Mouse (Mus musculus): ENCODE measurements around the gene Rapgef5. TPM values are rescaled to one million over a fixed set of nuclear protein-coding genes. Genes with fewer than 3 reads are reported as not detected.

The Rapgef5 gene
- polyA plus RNA-seq, 1 experiment: 0.04 TPM

DNA sequence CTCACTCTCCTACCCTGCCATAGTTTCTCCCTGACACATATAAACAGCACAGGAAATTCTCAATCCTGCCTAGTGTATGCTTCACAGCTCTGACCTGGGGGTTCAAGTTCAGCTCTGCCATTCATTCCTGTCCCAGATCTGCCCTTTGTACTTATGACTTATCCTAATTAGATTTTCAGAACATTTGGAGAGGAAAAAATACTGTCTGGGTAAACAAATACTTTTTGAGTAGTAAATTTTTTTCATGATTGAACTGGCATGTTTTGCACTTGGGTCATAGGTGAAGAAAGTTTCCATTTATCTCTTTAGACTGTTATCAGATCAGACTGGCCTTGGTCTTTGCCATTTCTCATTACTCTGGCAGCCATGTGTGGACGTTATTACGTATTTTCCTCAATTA, 72.9 kb downstream of the Rapgef5 start:
- no peaks in the 10 kb centered on the region for H3K79me3 ChIP-seq (ENCODE audit: low read depth)
- TF ChIP-seq FOSL1 (IDR thresholded peaks at IDR 0.05; ENCODE audit: insufficient read depth, low read length, poor library complexity, severe bottlenecking): no peak
- TF ChIP-seq MAX (IDR thresholded peaks at IDR 0.05): no peak
- no peak for TF ChIP-seq CTCF (IDR thresholded peaks at IDR 0.05; ENCODE audit: control insufficient read depth, insufficient read depth, insufficient read length)
- TF ChIP-seq CEBPB (IDR thresholded peaks at IDR 0.05; ENCODE audit: low read depth): no peak
- TF ChIP-seq MYOG (IDR thresholded peaks at IDR 0.05; ENCODE audit: control insufficient read depth, extremely low read depth, insufficient read length): no peak
- TF ChIP-seq USF1 (IDR thresholded peaks at IDR 0.05; ENCODE audit: low read depth): no peak
- TF ChIP-seq MYOD1 (IDR thresholded peaks at IDR 0.05; ENCODE audit: control insufficient read depth, insufficient read length, low read depth): no peak
- H3K4me3 ChIP-seq (ENCODE audit: insufficient read depth, poor library complexity, severe bottlenecking): no peak overlapping the region
- no peak overlapping the region for H3ac ChIP-seq (ENCODE audit: control insufficient read depth, insufficient read length, low read depth)
- H3K36me3 ChIP-seq (ENCODE audit: control insufficient read depth, insufficient read depth): no peaks in the 10 kb centered on the region
- H3K27me3 ChIP-seq (ENCODE audit: control insufficient read depth, insufficient read depth, insufficient read length): no peaks in the 10 kb centered on the region
- no peaks in the 10 kb centered on the region for H3K79me2 ChIP-seq (ENCODE audit: control insufficient read depth, insufficient read depth)

DNA sequence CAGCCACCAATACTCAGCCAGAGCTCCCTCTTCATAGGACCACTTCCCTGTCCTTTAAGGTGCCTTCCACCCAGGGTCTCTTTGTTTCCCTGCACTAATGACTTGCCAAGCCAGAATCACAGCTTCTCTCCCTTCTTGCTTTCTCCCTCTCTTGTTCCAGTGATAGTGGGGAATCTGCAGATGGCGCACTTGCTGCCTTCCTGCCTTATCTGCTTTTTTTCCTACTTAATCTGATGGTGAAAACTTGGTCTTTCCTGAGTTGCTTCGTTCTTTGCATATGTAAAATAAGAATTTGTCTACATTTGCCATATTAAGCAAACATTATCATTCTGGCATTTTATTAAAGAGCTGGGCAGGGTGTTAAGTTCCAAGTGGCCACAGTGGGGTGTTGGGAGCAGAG, 75.7 kb downstream of the Rapgef5 start:
- Histone ChIP-seq H3K36me3 (ENCODE audit: control insufficient read depth, insufficient read depth) (no peaks in the 10 kb centered on the region), H3ac (ENCODE audit: control insufficient read depth, insufficient read length, low read depth) (no peak overlapping the region), H3K79me2 (ENCODE audit: control insufficient read depth, insufficient read depth) (no peaks in the 10 kb centered on the region), H3K4me3 (ENCODE audit: insufficient read depth, poor library complexity, severe bottlenecking) (no peak overlapping the region), H3K79me3 (ENCODE audit: low read depth) (no peaks in the 10 kb centered on the region), H3K27me3 (ENCODE audit: control insufficient read depth, insufficient read depth, insufficient read length) (no peaks in the 10 kb centered on the region)
- TF ChIP-seq USF1 (IDR thresholded peaks at IDR 0.05; ENCODE audit: low read depth) (no peak), MAX (IDR thresholded peaks at IDR 0.05) (no peak), FOSL1 (IDR thresholded peaks at IDR 0.05; ENCODE audit: insufficient read depth, low read length, poor library complexity, severe bottlenecking) (no peak), MYOG (IDR thresholded peaks at IDR 0.05; ENCODE audit: control insufficient read depth, extremely low read depth, insufficient read length) (no peak), CTCF (IDR thresholded peaks at IDR 0.05; ENCODE audit: control insufficient read depth, insufficient read depth, insufficient read length) (no peak), CEBPB (IDR thresholded peaks at IDR 0.05; ENCODE audit: low read depth) (no peak), MYOD1 (IDR thresholded peaks at IDR 0.05; ENCODE audit: control insufficient read depth, insufficient read length, low read depth) (no peak)

DNA sequence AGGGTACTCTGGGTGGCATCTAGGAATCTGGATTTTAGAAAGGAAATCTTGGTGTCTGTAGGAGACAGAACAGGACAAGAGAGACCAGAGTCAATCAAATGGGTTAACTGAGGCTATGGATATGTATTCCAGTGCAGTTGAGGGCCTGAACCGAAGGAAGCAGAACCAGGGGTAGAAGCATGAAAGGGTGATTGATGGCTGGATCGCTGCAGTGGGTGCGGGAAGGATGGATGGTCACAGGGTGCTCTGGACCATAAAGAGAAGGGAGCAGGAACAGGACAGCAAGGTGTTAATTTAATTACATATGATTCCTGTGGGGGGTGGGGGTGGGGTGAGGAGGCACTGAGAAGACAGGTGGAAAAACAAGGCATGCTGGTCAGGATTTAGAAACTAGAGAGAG, 76.3 kb downstream of the Rapgef5 start:
- Histone ChIP-seq H3K36me3 (ENCODE audit: control insufficient read depth, insufficient read depth) (no peaks in the 10 kb centered on the region), H3K79me3 (ENCODE audit: low read depth) (no peaks in the 10 kb centered on the region), H3K79me2 (ENCODE audit: control insufficient read depth, insufficient read depth) (no peaks in the 10 kb centered on the region), H3K4me3 (ENCODE audit: insufficient read depth, poor library complexity, severe bottlenecking) (no peak overlapping the region), H3K27me3 (ENCODE audit: control insufficient read depth, insufficient read depth, insufficient read length) (no peaks in the 10 kb centered on the region), H3ac (ENCODE audit: control insufficient read depth, insufficient read length, low read depth) (no peak overlapping the region)
- no peak for TF ChIP-seq FOSL1 (IDR thresholded peaks at IDR 0.05; ENCODE audit: insufficient read depth, low read length, poor library complexity, severe bottlenecking)
- TF ChIP-seq CEBPB (IDR thresholded peaks at IDR 0.05; ENCODE audit: low read depth): no peak
- no peak for TF ChIP-seq CTCF (IDR thresholded peaks at IDR 0.05; ENCODE audit: control insufficient read depth, insufficient read depth, insufficient read length)
- no peak for TF ChIP-seq MAX (IDR thresholded peaks at IDR 0.05)
- TF ChIP-seq MYOG (IDR thresholded peaks at IDR 0.05; ENCODE audit: control insufficient read depth, extremely low read depth, insufficient read length): no peak
- no peak for TF ChIP-seq USF1 (IDR thresholded peaks at IDR 0.05; ENCODE audit: low read depth)
- TF ChIP-seq MYOD1 (IDR thresholded peaks at IDR 0.05; ENCODE audit: control insufficient read depth, insufficient read length, low read depth): no peak

DNA sequence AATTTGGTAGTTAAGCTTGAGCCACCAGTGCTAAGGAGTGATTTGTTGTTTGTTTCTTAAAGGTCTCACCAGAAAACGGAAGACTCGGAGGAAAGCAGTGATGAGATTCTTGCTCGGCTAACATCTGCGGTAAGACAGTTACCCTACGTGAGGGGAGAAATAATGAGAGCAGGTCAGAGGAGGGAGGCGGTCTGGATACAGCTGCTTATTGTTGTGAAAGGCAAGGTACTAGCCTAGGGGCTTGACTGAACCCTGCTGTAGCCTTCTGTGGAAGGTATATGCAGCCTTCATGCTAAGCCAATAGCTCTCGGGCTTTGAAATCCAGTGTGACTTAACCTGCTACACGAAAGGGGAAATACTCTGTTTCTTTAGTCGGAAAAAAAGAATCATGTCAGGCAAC, 78.9 kb downstream of the Rapgef5 start:
- TF ChIP-seq MAX (IDR thresholded peaks at IDR 0.05) (no peak), MYOD1 (IDR thresholded peaks at IDR 0.05; ENCODE audit: control insufficient read depth, insufficient read length, low read depth) (no peak), CTCF (IDR thresholded peaks at IDR 0.05; ENCODE audit: control insufficient read depth, insufficient read depth, insufficient read length) (no peak), USF1 (IDR thresholded peaks at IDR 0.05; ENCODE audit: low read depth) (no peak), MYOG (IDR thresholded peaks at IDR 0.05; ENCODE audit: control insufficient read depth, extremely low read depth, insufficient read length) (no peak), CEBPB (IDR thresholded peaks at IDR 0.05; ENCODE audit: low read depth) (no peak), FOSL1 (IDR thresholded peaks at IDR 0.05; ENCODE audit: insufficient read depth, low read length, poor library complexity, severe bottlenecking) (no peak)
- no peaks in the 10 kb centered on the region for H3K36me3 ChIP-seq (ENCODE audit: control insufficient read depth, insufficient read depth)
- no peaks in the 10 kb centered on the region for H3K79me2 ChIP-seq (ENCODE audit: control insufficient read depth, insufficient read depth)
- no peaks in the 10 kb centered on the region for H3K27me3 ChIP-seq (ENCODE audit: control insufficient read depth, insufficient read depth, insufficient read length)
- no peaks in the 10 kb centered on the region for H3K79me3 ChIP-seq (ENCODE audit: low read depth)
- no peak overlapping the region for H3ac ChIP-seq (ENCODE audit: control insufficient read depth, insufficient read length, low read depth)
- no peak overlapping the region for H3K4me3 ChIP-seq (ENCODE audit: insufficient read depth, poor library complexity, severe bottlenecking)

DNA sequence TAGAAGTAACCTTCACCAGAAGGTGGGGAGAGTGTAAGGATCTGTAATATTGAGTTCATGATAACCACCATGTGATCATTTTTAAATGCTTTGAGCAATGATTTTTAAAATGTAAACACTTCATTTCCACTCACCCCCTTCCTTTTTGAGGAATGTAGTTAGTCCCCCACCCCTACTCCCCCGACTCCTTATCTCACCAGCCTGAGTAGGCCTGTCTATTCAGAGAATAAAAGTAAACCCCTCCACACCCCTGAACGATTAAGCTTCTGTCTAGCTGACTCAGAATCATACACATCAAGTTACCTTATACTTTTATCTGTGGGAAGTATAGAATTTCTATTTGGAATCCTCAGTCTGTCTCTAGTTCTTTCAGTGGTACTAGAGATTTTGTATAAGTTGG, 81.9 kb downstream of the Rapgef5 start:
- H3ac ChIP-seq (ENCODE audit: control insufficient read depth, insufficient read length, low read depth): no peak overlapping the region
- TF ChIP-seq MAX (IDR thresholded peaks at IDR 0.05) (no peak), USF1 (IDR thresholded peaks at IDR 0.05; ENCODE audit: low read depth) (no peak), MYOD1 (IDR thresholded peaks at IDR 0.05; ENCODE audit: control insufficient read depth, insufficient read length, low read depth) (no peak), CEBPB (IDR thresholded peaks at IDR 0.05; ENCODE audit: low read depth) (no peak), FOSL1 (IDR thresholded peaks at IDR 0.05; ENCODE audit: insufficient read depth, low read length, poor library complexity, severe bottlenecking) (no peak), CTCF (IDR thresholded peaks at IDR 0.05; ENCODE audit: control insufficient read depth, insufficient read depth, insufficient read length) (no peak), MYOG (IDR thresholded peaks at IDR 0.05; ENCODE audit: control insufficient read depth, extremely low read depth, insufficient read length) (no peak)
- no peaks in the 10 kb centered on the region for H3K36me3 ChIP-seq (ENCODE audit: control insufficient read depth, insufficient read depth)
- no peaks in the 10 kb centered on the region for H3K27me3 ChIP-seq (ENCODE audit: control insufficient read depth, insufficient read depth, insufficient read length)
- no peak overlapping the region for H3K4me3 ChIP-seq (ENCODE audit: insufficient read depth, poor library complexity, severe bottlenecking)
- H3K79me2 ChIP-seq (ENCODE audit: control insufficient read depth, insufficient read depth): no peaks in the 10 kb centered on the region
- no peaks in the 10 kb centered on the region for H3K79me3 ChIP-seq (ENCODE audit: low read depth)

DNA sequence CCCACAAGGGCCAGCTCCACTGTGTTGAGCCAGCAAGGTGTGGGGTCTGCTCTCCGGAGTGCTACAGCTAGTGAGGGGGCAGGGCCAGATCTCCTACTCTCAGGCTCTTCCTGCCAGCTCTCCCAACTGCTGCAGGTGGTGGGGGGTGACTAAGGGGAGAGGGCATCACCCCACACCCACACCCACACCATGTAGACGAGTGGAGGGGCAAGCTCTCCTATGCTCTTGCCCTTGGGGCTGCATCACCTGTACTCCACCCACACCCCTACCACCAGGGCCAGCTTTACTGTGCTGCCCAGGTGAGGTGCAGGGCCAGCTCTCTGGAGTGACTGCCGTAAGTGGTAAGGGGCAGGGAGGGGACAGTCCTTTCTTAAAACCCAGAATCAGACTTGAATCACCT, 89.7 kb downstream of the Rapgef5 start:
- Histone ChIP-seq H3ac (ENCODE audit: control insufficient read depth, insufficient read length, low read depth) (no peak overlapping the region), H3K79me2 (ENCODE audit: control insufficient read depth, insufficient read depth) (no peaks in the 10 kb centered on the region), H3K36me3 (ENCODE audit: control insufficient read depth, insufficient read depth) (no peaks in the 10 kb centered on the region), H3K27me3 (ENCODE audit: control insufficient read depth, insufficient read depth, insufficient read length) (no peaks in the 10 kb centered on the region), H3K79me3 (ENCODE audit: low read depth) (no peaks in the 10 kb centered on the region), H3K4me3 (ENCODE audit: insufficient read depth, poor library complexity, severe bottlenecking) (no peak overlapping the region)
- TF ChIP-seq CTCF (IDR thresholded peaks at IDR 0.05; ENCODE audit: control insufficient read depth, insufficient read depth, insufficient read length) (no peak), USF1 (IDR thresholded peaks at IDR 0.05; ENCODE audit: low read depth) (no peak), MYOD1 (IDR thresholded peaks at IDR 0.05; ENCODE audit: control insufficient read depth, insufficient read length, low read depth) (no peak), MAX (IDR thresholded peaks at IDR 0.05) (no peak), CEBPB (IDR thresholded peaks at IDR 0.05; ENCODE audit: low read depth) (no peak), MYOG (IDR thresholded peaks at IDR 0.05; ENCODE audit: control insufficient read depth, extremely low read depth, insufficient read length) (no peak), FOSL1 (IDR thresholded peaks at IDR 0.05; ENCODE audit: insufficient read depth, low read length, poor library complexity, severe bottlenecking) (no peak)
